8 mouse cellular contexts compared by ENCODE assay signal in genomic region chr2:32689420-32689819, GRCm38 (mm10). TPM values are rescaled to one million over a fixed set of nuclear protein-coding genes. Genes with fewer than 3 reads are reported as not detected.
A peak's percentile ranks its signal among the peaks of the same experiment; 100 is the strongest.
DNase-seq lines count a peak whose midpoint lies in the region; ATAC-seq and TF ChIP-seq lines count a peak whose summit lies in the region.

No protein-coding gene starts in this region.

- H3K9ac ChIP-seq in kidney, embryonic 14.5 days (ENCODE audit: low read depth, low read length), result no peak overlapping the region
- no peak overlapping the region for H3K9ac ChIP-seq in liver, embryonic 11.5 days (ENCODE audit: low read depth, low read length)

- TF ChIP-seq CTCF in cerebellum, adult 2 months (IDR thresholded peaks at IDR 0.05; ENCODE audit: borderline replicate concordance, insufficient read depth, low read depth, low read length), result peak; percentile 98

- 16% methylated on average over 5 of the region's 5 CpGs for WGBS in cerebellum, adult 2 months
- WGBS in kidney, embryonic 14.5 days, result 23% methylated on average over 5 of the region's 5 CpGs
- WGBS in liver, embryonic 11.5 days, result 22% methylated on average over 5 of the region's 5 CpGs

- no peaks in the 10 kb centered on the region for H3K9me3 ChIP-seq in kidney, embryonic 14.5 days (ENCODE audit: control insufficient read depth, low read length)
- H3K9me3 ChIP-seq in liver, embryonic 11.5 days (ENCODE audit: control insufficient read depth, low read length), result no peaks in the 10 kb centered on the region

- TF ChIP-seq POLR2A in cerebellum, adult 2 months (IDR thresholded peaks at IDR 0.05; ENCODE audit: borderline replicate concordance, insufficient read depth, low read length), result no peak

- DNase-seq in 3134 (ENCODE audit: extremely low read depth, insufficient read length, low spot score) (peak; percentile 56), MN1 (ENCODE audit: low spot score) (peak; percentile 93)
- DNase-seq in cerebellum, adult 2 months, result peak; percentile 86 to 87
- peak; percentile 92 for DNase-seq in gastrocnemius, adult 18-20 months (ENCODE audit: low spot score)
- DNase-seq in liver, embryonic 11.5 days (ENCODE audit: low spot score), result peak; percentile 74
- DNase-seq in retina, adult 2 months (ENCODE audit: low read depth, low spot score), result peak; percentile 74
- peak; percentile 91 for DNase-seq in thymus, postnatal 25 days

- H3K4me3 ChIP-seq in cerebellum, adult 2 months (replicated peaks; ENCODE audit: insufficient read depth, low read depth, low read length), result no peak overlapping the region
- H3K4me3 ChIP-seq in kidney, embryonic 14.5 days (ENCODE audit: low read length), result no peak overlapping the region
- H3K4me3 ChIP-seq in liver, embryonic 11.5 days (ENCODE audit: low read depth, low read length), result no peak overlapping the region

- peaks cover 39% of the 10 kb centered on the region for H3K36me3 ChIP-seq in kidney, embryonic 14.5 days (ENCODE audit: control insufficient read depth, insufficient read depth, low read length)
- H3K36me3 ChIP-seq in liver, embryonic 11.5 days (ENCODE audit: control insufficient read depth, insufficient read depth, low read length), result peaks cover 32% of the 10 kb centered on the region

- no peak overlapping the region for H3K27ac ChIP-seq in cerebellum, adult 2 months (ENCODE audit: insufficient read depth, low read length)
- H3K27ac ChIP-seq in kidney, embryonic 14.5 days (ENCODE audit: low read depth, low read length), result no peak overlapping the region
- H3K27ac ChIP-seq in liver, embryonic 11.5 days (ENCODE audit: low read depth, low read length), result no peak overlapping the region

- peaks cover 4% of the 10 kb centered on the region; the same call in 1 of the 2 replicates for H3K4me1 ChIP-seq in cerebellum, adult 2 months (ENCODE audit: control insufficient read depth, insufficient read depth, low read length)
- H3K4me1 ChIP-seq in kidney, embryonic 14.5 days (ENCODE audit: control insufficient read depth, insufficient read depth, low read length), result peaks cover 14% of the 10 kb centered on the region
- H3K4me1 ChIP-seq in liver, embryonic 11.5 days (replicated peaks; ENCODE audit: control insufficient read depth, insufficient read depth, low read length), result peaks cover 18% of the 10 kb centered on the region

- H3K4me2 ChIP-seq in kidney, embryonic 14.5 days (replicated peaks; ENCODE audit: low read depth, low read length), result no peak overlapping the region
- H3K4me2 ChIP-seq in liver, embryonic 11.5 days, result no peak overlapping the region

- H3K27me3 ChIP-seq in cerebellum, adult 2 months (ENCODE audit: control insufficient read depth, insufficient read depth, low read length), result no peaks in the 10 kb centered on the region
- H3K27me3 ChIP-seq in kidney, embryonic 14.5 days (ENCODE audit: control insufficient read depth, insufficient read depth, low read length), result no peaks in the 10 kb centered on the region
- H3K27me3 ChIP-seq in liver, embryonic 11.5 days (replicated peaks; ENCODE audit: control insufficient read depth, insufficient read depth, low read length), result no peaks in the 10 kb centered on the region

- peak; percentile 26; the same call in 1 of the 2 replicates for ATAC-seq in kidney, embryonic 14.5 days (ENCODE audit: low FRiP score, low TSS enrichment)
- ATAC-seq in liver, embryonic 11.5 days (replicated peaks; ENCODE audit: low FRiP score), result peak; percentile 24; the same call in 1 of the 2 replicates

RNA-seq across cellular contexts. Expression of gene Fpgs, which starts 14.5 kb away (rescaled TPM):
- 19.2 and 19.7 TPM in 2 replicates for polyA plus RNA-seq in cerebellum, adult 2 months (2012; rRNA removed)
- total RNA-seq in gastrocnemius, adult 18-20 months (2021), result 1 to 10 TPM; 4.8 to 5.4 TPM
- polyA plus RNA-seq in kidney, embryonic 14.5 days (2014; fragmentation: Nextera tagmentation; extraction: Ambion mirVana), result 27.1 and 33.2 TPM in 2 replicates
- polyA plus RNA-seq in liver, embryonic 11.5 days (2014; fragmentation: Nextera tagmentation; extraction: Ambion mirVana), result 46.2 and 47.1 TPM in 2 replicates

RNA-seq across cellular contexts. Expression of gene Cdk9, which starts 23.5 kb away (rescaled TPM):
- 170 and 186 TPM in 2 replicates for polyA plus RNA-seq in cerebellum, adult 2 months (2012; rRNA removed)
- 10 to 100 TPM; 19.3 to 19.9 TPM for total RNA-seq in gastrocnemius, adult 18-20 months (2021)
- 105 and 106 TPM in 2 replicates for polyA plus RNA-seq in kidney, embryonic 14.5 days (2014; fragmentation: Nextera tagmentation; extraction: Ambion mirVana)
- polyA plus RNA-seq in liver, embryonic 11.5 days (2014; fragmentation: Nextera tagmentation; extraction: Ambion mirVana), result 83.4 and 84.5 TPM in 2 replicates

RNA-seq across cellular contexts. Expression of gene Sh2d3c, which starts 31.4 kb away (rescaled TPM):
- polyA plus RNA-seq in cerebellum, adult 2 months (2012; rRNA removed), result 47.0 and 53.2 TPM in 2 replicates
- 1 to 10 TPM; 5.7 to 7.3 TPM for total RNA-seq in gastrocnemius, adult 18-20 months (2021)
- 19.8 and 25.4 TPM in 2 replicates for polyA plus RNA-seq in kidney, embryonic 14.5 days (2014; fragmentation: Nextera tagmentation; extraction: Ambion mirVana)
- polyA plus RNA-seq in liver, embryonic 11.5 days (2014; fragmentation: Nextera tagmentation; extraction: Ambion mirVana), result 13.4 and 14.2 TPM in 2 replicates

RNA-seq across cellular contexts. Expression of gene Eng, which starts 43.0 kb away (rescaled TPM):
- polyA plus RNA-seq in cerebellum, adult 2 months (2012; rRNA removed), result 28.0 and 31.6 TPM in 2 replicates
- 10 to 100 TPM; 21.1 to 34.1 TPM for total RNA-seq in gastrocnemius, adult 18-20 months (2021)
- polyA plus RNA-seq in kidney, embryonic 14.5 days (2014; fragmentation: Nextera tagmentation; extraction: Ambion mirVana), result 34.1 and 55.9 TPM in 2 replicates
- polyA plus RNA-seq in liver, embryonic 11.5 days (2014; fragmentation: Nextera tagmentation; extraction: Ambion mirVana), result 39.2 and 40.1 TPM in 2 replicates

RNA-seq across cellular contexts. Expression of gene 6330409D20Rik, which starts 51.4 kb away (rescaled TPM):
- 5.6 and 7.7 TPM in 2 replicates for polyA plus RNA-seq in cerebellum, adult 2 months (2012; rRNA removed)
- not detected for total RNA-seq in gastrocnemius, adult 18-20 months (2021)
- not detected in 2 replicates for polyA plus RNA-seq in kidney, embryonic 14.5 days (2014; fragmentation: Nextera tagmentation; extraction: Ambion mirVana)
- polyA plus RNA-seq in liver, embryonic 11.5 days (2014; fragmentation: Nextera tagmentation; extraction: Ambion mirVana), result 0.22 TPM in 1 of 2 replicates, not detected in the other
